Mouse (Mus musculus) forebrain, embryonic 10.5 days (tissue): ENCODE results near the gene Tanc2. TPM values are rescaled to one million over a fixed set of nuclear protein-coding genes. Genes with fewer than 3 reads are reported as not detected.

Source experiments
- microRNA-seq: library from miRNA; unstranded; fragments of <30 nt; microRNA quantifications from one replicate; pipeline ENCODE4, GENCODE M21; 2017
- polyA plus RNA-seq: library from polyadenylated mRNA; unstranded; fragments of >200 nt; fragmentation: Nextera tagmentation; extraction: Ambion mirVana; gene quantifications from 2 replicates; pipeline ENCODE4 v1.2.1, GENCODE M21; 2016

Gene Tanc2
- polyA plus RNA-seq, 1 experiment from 2014 or later, result 5.7 TPM

Small RNA genes within 50 kb of the gene (microRNA-seq; reads per million reads assigned to microRNA genes)
- not detected for gene Gm23990

Other genes with a start within 250 kb of the Tanc2 start
- gene March10, start 133.3 kb upstream of the Tanc2 start, polyA plus RNA-seq, result 0.06 and 0.09 TPM in 2 replicates